10 mouse cellular contexts compared by ENCODE assay signal in genomic region chr12:70532843-70533242, GRCm38 (mm10).
DNase-seq lines count a peak whose midpoint lies in the region; ATAC-seq lines count a peak whose summit lies in the region.
"Had no signal": no experiment of that assay in that cellular context is flagged by ENCODE, and none has a peak within 500 bp of the region (broad histone marks: within the 10 kb centered on the region; RNA-seq: fewer than 3 reads in every experiment).

No protein-coding gene starts in this region.

- no peak overlapping the region for H3K4me3 ChIP-seq in forebrain, embryonic 10.5 days
- H3K4me3 ChIP-seq in forebrain, embryonic 11.5 days (ENCODE audit: low read depth, low read length) = no peak overlapping the region
- H3K4me3 ChIP-seq in midbrain, embryonic 10.5 days = no peak overlapping the region
- no peak overlapping the region for H3K4me3 ChIP-seq in midbrain, embryonic 15.5 days
- H3K4me3 ChIP-seq: stomach, embryonic 15.5 days had no signal

- ATAC-seq in forebrain, embryonic 11.5 days (replicated peaks; ENCODE audit: low FRiP score) = no peak
- no peak for ATAC-seq in midbrain, embryonic 15.5 days (replicated peaks)

- no peak overlapping the region for H3K9ac ChIP-seq in forebrain, embryonic 11.5 days (ENCODE audit: low read length)
- no peak overlapping the region for H3K9ac ChIP-seq in midbrain, embryonic 15.5 days
- H3K9ac ChIP-seq: stomach, embryonic 15.5 days had no signal

- H3K36me3 ChIP-seq in forebrain, embryonic 10.5 days (replicated peaks) = no peaks in the 10 kb centered on the region
- no peaks in the 10 kb centered on the region for H3K36me3 ChIP-seq in forebrain, embryonic 11.5 days (ENCODE audit: control insufficient read depth, insufficient read depth, low read length)
- no peaks in the 10 kb centered on the region for H3K36me3 ChIP-seq in midbrain, embryonic 10.5 days
- no peaks in the 10 kb centered on the region for H3K36me3 ChIP-seq in midbrain, embryonic 15.5 days (replicated peaks)
- H3K36me3 ChIP-seq: stomach, embryonic 15.5 days had no signal

- WGBS in forebrain, embryonic 10.5 days = 72% methylated on average over 10 of the region's 10 CpGs
- 79% methylated on average over 10 of the region's 10 CpGs for WGBS in forebrain, embryonic 11.5 days
- WGBS in midbrain, embryonic 10.5 days = 87% methylated on average over 10 of the region's 10 CpGs
- 53% methylated on average over 10 of the region's 10 CpGs for WGBS in midbrain, embryonic 15.5 days

- H3K4me2 ChIP-seq in forebrain, embryonic 11.5 days (ENCODE audit: low read depth, low read length, severe bottlenecking) = no peak overlapping the region
- H3K4me2 ChIP-seq in midbrain, embryonic 15.5 days = no peak overlapping the region
- H3K4me2 ChIP-seq: stomach, embryonic 15.5 days had no signal

- DNase-seq in forebrain, embryonic 10.5 days (ENCODE audit: extremely low spot score, low spot score) = no peak
- DNase-seq in forebrain, embryonic 11.5 days (ENCODE audit: low spot score) = no peak
- DNase-seq in midbrain, embryonic 10.5 days (ENCODE audit: low spot score) = no peak
- DNase-seq in gastrocnemius, postnatal 10 days = peak; percentile 22
- peak; percentile 38 for DNase-seq in mesoderm, embryonic 11.5 days (ENCODE audit: low read depth, low spot score)
- no peak for DNase-seq in kidney, adult 9 months
- no peak for DNase-seq in thymus, postnatal 4 days

- H3K27me3 ChIP-seq in forebrain, embryonic 10.5 days (ENCODE audit: poor library complexity, severe bottlenecking) = no peaks in the 10 kb centered on the region
- no peaks in the 10 kb centered on the region for H3K27me3 ChIP-seq in forebrain, embryonic 11.5 days (ENCODE audit: control insufficient read depth, insufficient read depth, low read length)
- H3K27me3 ChIP-seq in midbrain, embryonic 10.5 days (ENCODE audit: low read depth, poor library complexity, severe bottlenecking) = no peaks in the 10 kb centered on the region
- no peaks in the 10 kb centered on the region for H3K27me3 ChIP-seq in midbrain, embryonic 15.5 days (replicated peaks)
- H3K27me3 ChIP-seq: stomach, embryonic 15.5 days had no signal

- H3K9me3 ChIP-seq in forebrain, embryonic 10.5 days = no peaks in the 10 kb centered on the region
- H3K9me3 ChIP-seq in forebrain, embryonic 11.5 days (ENCODE audit: control insufficient read depth, low read length) = no peaks in the 10 kb centered on the region
- H3K9me3 ChIP-seq in midbrain, embryonic 10.5 days (replicated peaks) = no peaks in the 10 kb centered on the region
- no peaks in the 10 kb centered on the region for H3K9me3 ChIP-seq in midbrain, embryonic 15.5 days
- H3K9me3 ChIP-seq: stomach, embryonic 15.5 days had no signal

- peak overlapping the region; percentile 44; the same call in 1 of the 2 replicates for H3K27ac ChIP-seq in forebrain, embryonic 10.5 days
- H3K27ac ChIP-seq in forebrain, embryonic 11.5 days (ENCODE audit: low read depth, low read length) = no peak overlapping the region
- H3K27ac ChIP-seq in midbrain, embryonic 10.5 days (replicated peaks) = 0 out of 2 replicates have a peak overlapping the region, but pooled peaks have one; percentile 23
- H3K27ac ChIP-seq in midbrain, embryonic 15.5 days = no peak overlapping the region
- H3K27ac ChIP-seq: macrophage had no signal

- H3K4me1 ChIP-seq in forebrain, embryonic 10.5 days = peaks cover 13% of the 10 kb centered on the region
- no peaks in the 10 kb centered on the region for H3K4me1 ChIP-seq in forebrain, embryonic 11.5 days (replicated peaks; ENCODE audit: control insufficient read depth, insufficient read depth, low read length)
- peaks cover 7% of the 10 kb centered on the region for H3K4me1 ChIP-seq in midbrain, embryonic 10.5 days
- peaks cover 10% of the 10 kb centered on the region; the same call in 1 of the 2 replicates for H3K4me1 ChIP-seq in midbrain, embryonic 15.5 days
- H3K4me1 ChIP-seq: stomach, embryonic 15.5 days had no signal

Comparison
In these comparisons a context has a peak if more than half of its experiments do, and no peak if none do; other contexts are left out.
1. H3K27ac ChIP-seq: peak in forebrain, embryonic 10.5 days (single experiment) and midbrain, embryonic 10.5 days (single experiment); none in forebrain, embryonic 11.5 days (single experiment) and midbrain, embryonic 15.5 days (single experiment).
2. DNase-seq: peak in gastrocnemius, postnatal 10 days (single experiment) and mesoderm, embryonic 11.5 days (single experiment); none in forebrain, embryonic 10.5 days (single experiment), forebrain, embryonic 11.5 days (single experiment), midbrain, embryonic 10.5 days (single experiment), kidney, adult 9 months (single experiment) and thymus, postnatal 4 days (single experiment).